Mouse (Mus musculus) ES-E14 (cell line): ENCODE results near the gene Srrm3.

ENCODE experiments used
- CHD2 ChIP-seq: IDR thresholded peaks from 2 replicates; pipeline ENCODE4 v1.6.1; 2014; ENCODE audit warnings: mild to moderate bottlenecking, low read depth, low read length, inconsistent platforms
- HCFC1 ChIP-seq: IDR thresholded peaks from 2 replicates; pipeline ENCODE4 v1.6.1; 2012; ENCODE audit warnings: low read length, inconsistent platforms, borderline replicate concordance; ENCODE audit not compliant: insufficient read depth
- MAFK ChIP-seq: IDR thresholded peaks from 2 replicates; pipeline ENCODE4 v1.6.1; 2014; ENCODE audit warnings: mild to moderate bottlenecking, low read depth, low read length, inconsistent platforms; ENCODE audit not compliant: insufficient read depth
- ZC3H11A ChIP-seq: IDR thresholded peaks from 2 replicates; pipeline ENCODE4 v1.6.1; 2012; ENCODE audit warnings: low read depth, mild to moderate bottlenecking, inconsistent platforms, low read length, borderline replicate concordance
- ZNF384 ChIP-seq: IDR thresholded peaks from 2 replicates; pipeline ENCODE4 v1.6.1; 2012; ENCODE audit warnings: low read depth, low read length, inconsistent platforms

- TF ChIP-seq ZC3H11A: no peak
- TF ChIP-seq HCFC1: no peak
- TF ChIP-seq MAFK: no peak
- no peak for TF ChIP-seq ZNF384
- no peak for TF ChIP-seq CHD2
Measured at GRCm38 (mm10) chr5:135804735-135805134, 2.0 kb upstream of the Srrm3 start.
